ENCODE assay signal across 1 mouse cellular context in the genomic region with DNA sequence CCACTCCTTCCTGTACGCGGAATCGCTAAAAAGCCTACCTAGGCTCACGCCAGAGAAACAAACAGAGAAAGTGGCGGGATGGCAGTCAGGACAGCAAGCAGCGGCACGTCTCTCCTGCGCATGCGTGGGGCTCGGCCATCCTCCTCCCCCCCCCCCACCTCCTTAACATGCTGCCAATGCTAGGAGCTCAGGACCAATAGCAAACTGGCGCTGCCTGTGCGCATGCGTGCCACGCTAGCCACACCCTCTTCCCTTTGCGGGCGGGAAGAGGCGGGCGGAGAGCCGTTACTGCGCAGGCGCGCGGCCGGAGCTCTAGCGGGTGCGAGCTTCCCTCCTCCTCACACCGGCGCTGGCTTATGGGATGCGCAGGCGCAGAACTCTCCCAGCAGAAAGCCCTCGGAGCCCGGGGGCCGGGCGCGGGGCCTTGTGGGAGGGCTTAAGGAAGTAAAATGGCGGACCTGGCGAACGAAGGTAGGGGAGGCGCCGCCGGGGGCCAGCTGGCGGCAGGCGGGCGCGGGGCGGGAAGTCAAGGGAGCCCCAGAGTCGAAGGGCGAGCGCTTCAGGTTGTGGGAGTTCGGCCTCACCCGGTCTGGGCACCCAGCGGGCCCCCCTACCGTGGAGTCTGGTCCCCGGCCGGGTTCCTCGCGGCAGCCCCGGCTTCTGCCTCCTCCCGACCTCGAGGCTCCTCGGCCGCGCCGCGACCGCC.
TF ChIP-seq lines count a peak whose summit lies in the region.

A gene (plus strand): TSS at position 354 of the 706 bp plus-strand sequence.

TF ChIP-seq in myocyte, 11 proteins besides CTCF, POLR2A, EP300 and RAD21 (continued from another document):
- TF ChIP-seq MYOG (IDR thresholded peaks at IDR 0.05; ENCODE audit: control insufficient read depth in 1 of 3, insufficient read depth in 1 of 3, insufficient read length in 2 of 3, low read depth in 2 of 3) (no peak), MYOD1 (IDR thresholded peaks at IDR 0.05; ENCODE audit: control insufficient read depth in 1 of 3, insufficient read length in 2 of 3, low read depth in 2 of 3) (no peak), SRF (IDR thresholded peaks at IDR 0.05; ENCODE audit: control insufficient read depth, insufficient read length, low read depth) (peak; percentile 73)
